Mouse (Mus musculus) C2C12 (cell line): Measurements from ENCODE around the gene Desi1.

Source experiments
- CTCF ChIP-seq: IDR thresholded peaks from one replicate; pipeline ENCODE4 v1.5.1; 2011; ENCODE audit not compliant: control insufficient read depth, insufficient read depth, insufficient read length
- FOSL1 ChIP-seq: IDR thresholded peaks from one replicate; pipeline ENCODE4 v1.8.0; 2011; ENCODE audit warnings: mild to moderate bottlenecking, low read length; ENCODE audit not compliant: poor library complexity, insufficient read depth, severe bottlenecking

- no peak for TF ChIP-seq CTCF
- no peak for TF ChIP-seq FOSL1
Measured at GRCm38 (mm10) chr15:82004257-82004656, 29.4 kb downstream of the Desi1 start.
